Mouse (Mus musculus) G1E-ER4 (cell line): Measurements from ENCODE around the gene Lrrc2. TPM values are rescaled to one million over a fixed set of nuclear protein-coding genes. Genes with fewer than 3 reads are reported as not detected.

ENCODE experiments used
- GATA1 ChIP-seq: IDR thresholded peaks from one replicate; pipeline ENCODE4 v1.8.0; 2012; ENCODE audit warnings: low read length, inconsistent platforms
- polyA plus RNA-seq: library from polyadenylated mRNA; stranded (reverse); fragments of >175 nt; gene quantifications from 2 replicates; pipeline ENCODE4 v1.2.3, GENCODE M21; 2012

Lrrc2 gene
- polyA plus RNA-seq, 1 experiment, result not detected

DNA sequence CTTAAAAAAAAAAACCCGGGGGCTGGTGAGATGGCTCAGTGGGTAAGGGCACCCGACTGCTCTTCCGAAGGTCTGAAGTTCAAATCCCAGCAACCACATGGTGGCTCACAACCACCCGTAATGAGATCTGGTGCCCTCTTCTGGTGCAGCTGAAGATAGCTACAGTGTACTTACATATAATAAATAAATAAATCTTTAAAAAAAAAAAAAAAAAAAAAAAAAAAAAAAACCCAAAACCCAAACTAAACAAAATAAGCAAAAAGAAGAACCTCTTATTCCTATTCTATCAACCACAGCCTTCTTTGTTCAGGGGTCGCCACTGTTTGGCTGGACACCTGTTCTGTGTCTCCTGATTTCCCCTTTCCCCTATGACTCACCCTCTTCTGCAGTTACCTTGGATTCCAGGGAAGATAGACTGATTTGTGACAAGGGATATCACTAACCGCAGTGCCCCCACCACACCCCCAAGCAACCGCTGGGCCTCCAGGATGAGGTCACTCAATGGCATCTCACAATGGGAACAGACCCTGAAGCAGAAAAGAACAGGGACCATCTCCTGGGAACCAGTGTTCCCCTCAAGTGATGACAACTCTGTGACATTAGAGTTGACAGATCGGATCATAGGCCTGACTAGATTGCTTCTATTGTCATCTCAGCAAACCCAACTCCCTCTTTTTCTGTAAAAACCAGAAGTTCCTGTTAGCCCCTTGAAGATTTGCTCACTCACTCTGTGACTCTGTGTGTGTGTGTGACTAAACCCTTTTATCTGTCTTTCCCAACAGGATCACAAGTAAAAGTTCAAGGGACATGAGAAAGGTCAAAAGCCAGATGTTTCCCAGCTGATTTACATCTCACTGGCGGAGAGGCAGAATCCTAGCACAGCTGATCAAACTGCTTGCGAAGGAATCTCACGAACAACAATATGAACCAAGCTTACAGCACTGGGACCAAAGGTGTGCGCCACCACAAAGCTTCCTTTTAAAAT is 13.5 kb upstream of the Lrrc2 start:
- no peak for TF ChIP-seq GATA1

DNA sequence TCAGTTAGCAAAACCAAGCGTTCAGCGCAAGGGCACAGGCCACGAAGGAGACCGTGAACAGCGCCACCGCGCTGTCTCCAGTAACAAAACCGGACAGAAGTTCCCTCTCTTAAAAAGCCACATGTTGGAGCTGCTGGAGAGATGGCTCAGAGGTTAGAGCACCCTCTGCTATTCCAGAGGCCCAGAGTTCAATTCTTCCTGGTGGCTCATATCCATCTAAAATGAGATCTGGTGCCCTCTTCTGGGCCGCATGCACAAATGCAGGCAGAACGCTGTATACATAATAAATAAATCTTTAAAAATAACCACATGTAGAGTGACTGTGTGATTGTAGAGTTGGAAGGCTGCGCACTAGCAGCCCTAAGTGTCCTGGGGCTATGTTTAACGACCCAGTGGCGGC is 7.1 kb upstream of the Lrrc2 start:
- no peak for TF ChIP-seq GATA1

GRCm38 (mm10) chr9:110945343-110945742 is 6.0 kb upstream of the Lrrc2 start:
- no peak for TF ChIP-seq GATA1

- no peak for TF ChIP-seq GATA1
These were observed 5.4 kb upstream of the Lrrc2 start, which contains the start of gene Tdgf1 for GRCm38 (mm10) chr9:110945926-110946325. Gene Tdgf1 (minus strand): TSS chr9:110946158.

- TF ChIP-seq GATA1, result no peak
These were observed 4.7 kb upstream of the Lrrc2 start for GRCm38 (mm10) chr9:110946548-110947044.

- no peak for TF ChIP-seq GATA1
These were observed 4.1 kb upstream of the Lrrc2 start for GRCm38 (mm10) chr9:110947261-110947661.

DNA sequence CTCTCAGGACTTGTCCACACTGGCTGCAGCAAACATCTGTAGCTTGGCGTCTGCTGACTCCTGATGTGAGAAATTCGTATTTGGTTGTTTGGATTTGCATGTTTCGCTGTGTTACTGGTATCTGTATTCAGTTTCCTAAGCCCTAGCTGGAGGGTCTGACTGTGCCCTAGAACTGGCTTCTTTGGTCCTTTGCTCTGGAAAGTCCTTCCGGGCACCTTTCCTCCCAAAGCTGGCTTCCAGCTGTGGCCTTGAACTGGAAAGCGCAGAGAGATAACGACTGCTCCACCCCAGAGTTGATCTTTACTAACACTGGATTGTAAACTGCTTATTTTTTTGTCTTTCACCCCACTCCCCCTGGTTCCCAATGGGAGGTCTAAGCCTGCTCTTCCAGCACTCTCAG is 3.4 kb upstream of the Lrrc2 start:
- TF ChIP-seq GATA1, result no peak

DNA sequence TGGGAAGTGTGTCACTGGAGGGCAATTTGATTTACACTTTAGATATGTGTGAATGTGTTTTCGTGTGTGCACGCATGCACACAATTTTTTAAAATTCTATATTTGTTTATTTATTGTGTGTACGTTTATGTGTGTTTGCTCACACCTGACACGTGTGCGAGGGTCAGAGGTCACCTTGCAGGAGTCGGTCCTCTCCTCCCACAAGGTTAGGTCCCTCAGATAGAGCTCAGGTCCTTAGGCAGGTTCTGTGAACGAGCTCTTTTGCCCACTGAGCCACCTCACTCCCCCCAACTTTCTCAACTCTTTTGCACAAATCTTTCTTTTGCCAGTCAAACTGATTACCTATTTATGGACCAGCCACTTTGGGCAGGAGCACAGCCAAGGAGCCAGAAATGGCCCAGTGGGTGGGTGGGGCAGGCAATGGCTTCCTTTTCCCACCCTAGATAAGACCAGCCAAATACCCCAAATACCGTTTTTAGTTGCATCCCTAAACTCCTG is 2.5 kb upstream of the Lrrc2 start:
- no peak for TF ChIP-seq GATA1

DNA sequence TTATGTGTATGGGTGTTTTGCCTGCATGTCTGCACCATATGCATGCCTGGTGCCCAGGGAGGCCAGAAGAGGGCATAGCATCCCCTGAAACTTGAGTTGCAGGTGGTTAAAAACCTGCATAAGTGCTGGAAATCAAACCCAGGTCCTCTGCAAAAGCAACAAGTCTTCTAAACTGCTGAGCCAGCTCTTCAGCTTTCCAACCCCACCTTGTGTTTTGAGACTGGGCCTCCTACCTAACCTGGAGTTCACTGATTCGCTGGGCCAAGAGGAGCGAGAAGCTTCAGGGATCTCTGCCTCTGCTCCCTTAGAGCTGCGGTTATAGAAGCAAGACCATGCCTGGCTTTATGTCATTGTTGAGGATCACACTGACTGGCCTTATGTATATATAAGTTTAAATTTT is 1.2 kb upstream of the Lrrc2 start:
- no peak for TF ChIP-seq GATA1

DNA sequence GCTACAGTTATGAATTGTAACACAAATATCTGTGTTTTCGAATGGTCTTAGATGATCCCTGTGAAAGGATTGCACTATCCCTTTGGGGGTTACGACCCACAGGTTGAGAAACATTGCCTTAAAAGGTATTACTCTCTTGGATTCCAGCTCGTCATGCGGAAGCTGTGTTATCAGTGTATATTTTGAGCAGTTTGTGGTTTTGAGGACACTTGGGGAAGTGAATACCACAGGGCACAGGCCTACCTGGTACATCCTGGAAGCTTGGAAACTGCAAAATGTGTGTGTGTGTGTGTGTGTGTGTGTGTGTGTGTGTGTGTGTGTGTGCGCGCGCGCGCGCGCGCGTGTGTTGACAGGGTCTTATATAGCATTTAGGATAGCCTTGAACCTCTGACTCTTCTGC is 521 bp downstream of the Lrrc2 start:
- no peak for TF ChIP-seq GATA1

DNA sequence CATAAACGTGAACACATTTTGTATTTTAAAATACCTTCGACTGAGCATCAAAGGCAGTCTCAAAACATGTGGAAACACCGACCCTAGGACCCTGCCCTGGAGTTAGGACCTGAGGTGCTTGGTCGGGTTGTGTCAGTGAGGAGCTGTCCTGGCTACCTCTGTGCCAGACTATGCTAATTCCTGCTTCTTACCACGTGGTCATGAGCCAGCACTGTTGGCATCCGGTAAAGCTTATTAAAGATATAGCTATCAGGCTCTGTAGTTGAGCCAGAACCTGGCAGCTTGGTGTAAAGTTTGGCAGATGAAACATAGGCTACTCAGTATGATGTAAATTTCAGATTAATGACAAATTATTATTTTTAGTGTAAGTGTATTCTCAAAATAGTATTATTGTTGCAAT is 1.1 kb downstream of the Lrrc2 start:
- TF ChIP-seq GATA1, result no peak

- no peak for TF ChIP-seq GATA1
These were observed 1.7 kb downstream of the Lrrc2 start for GRCm38 (mm10) chr9:110952931-110953549.

- TF ChIP-seq GATA1, result no peak
These were observed 2.5 kb downstream of the Lrrc2 start for GRCm38 (mm10) chr9:110953550-110954461.

DNA sequence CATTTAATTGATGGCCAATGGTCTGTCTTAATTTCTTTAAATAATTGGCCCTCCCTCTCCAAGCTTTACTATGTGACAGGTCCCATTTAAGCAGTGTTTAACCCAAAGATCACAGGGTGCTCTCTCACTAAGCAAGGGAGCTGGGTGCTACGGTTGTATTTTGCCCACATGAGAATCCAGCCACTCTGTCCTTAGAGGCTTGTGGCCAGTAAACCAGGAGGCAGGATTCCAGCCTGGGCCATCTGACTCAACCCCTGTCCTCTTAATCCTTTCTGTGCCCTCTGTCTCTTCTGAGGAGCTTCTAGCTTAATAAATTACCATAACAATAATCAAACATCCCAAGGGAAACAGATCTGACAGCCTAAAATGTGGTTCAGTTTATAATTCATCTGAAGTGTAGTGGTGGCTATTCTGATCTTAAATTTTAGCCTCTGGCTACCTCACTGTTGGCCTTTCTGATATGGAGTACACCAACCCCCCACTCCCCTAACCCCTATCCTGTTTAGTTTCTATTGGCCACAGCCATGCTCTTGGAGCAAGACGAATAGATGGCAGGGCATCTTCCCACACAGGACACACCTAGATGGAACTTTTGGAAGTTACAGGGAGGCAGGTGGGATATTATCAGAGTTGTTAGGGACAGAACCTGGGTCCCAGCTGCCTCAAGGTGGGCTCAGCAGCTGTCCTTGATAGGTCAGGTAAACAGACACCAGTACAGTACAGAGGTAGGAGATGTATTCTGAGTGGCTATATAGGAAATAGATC is 3.5 kb downstream of the Lrrc2 start:
- no peak for TF ChIP-seq GATA1
